Mouse (Mus musculus) liver, adult 2 months (tissue): ENCODE measurements around the gene Wdr90.

Source experiments
- CTCF ChIP-seq: fragments of 200-500 bp; IDR thresholded peaks from 2 replicates; pipeline ENCODE4 v1.5.1; 2011; ENCODE audit warnings: low read depth, low read length, control low read depth
- POLR2A ChIP-seq: fragments of 200-500 bp; IDR thresholded peaks from 2 replicates; pipeline ENCODE4 v1.6.1; 2011; ENCODE audit warnings: low read length, control low read depth; ENCODE audit not compliant: insufficient read depth; ENCODE audit errors: extremely low read depth

DNA sequence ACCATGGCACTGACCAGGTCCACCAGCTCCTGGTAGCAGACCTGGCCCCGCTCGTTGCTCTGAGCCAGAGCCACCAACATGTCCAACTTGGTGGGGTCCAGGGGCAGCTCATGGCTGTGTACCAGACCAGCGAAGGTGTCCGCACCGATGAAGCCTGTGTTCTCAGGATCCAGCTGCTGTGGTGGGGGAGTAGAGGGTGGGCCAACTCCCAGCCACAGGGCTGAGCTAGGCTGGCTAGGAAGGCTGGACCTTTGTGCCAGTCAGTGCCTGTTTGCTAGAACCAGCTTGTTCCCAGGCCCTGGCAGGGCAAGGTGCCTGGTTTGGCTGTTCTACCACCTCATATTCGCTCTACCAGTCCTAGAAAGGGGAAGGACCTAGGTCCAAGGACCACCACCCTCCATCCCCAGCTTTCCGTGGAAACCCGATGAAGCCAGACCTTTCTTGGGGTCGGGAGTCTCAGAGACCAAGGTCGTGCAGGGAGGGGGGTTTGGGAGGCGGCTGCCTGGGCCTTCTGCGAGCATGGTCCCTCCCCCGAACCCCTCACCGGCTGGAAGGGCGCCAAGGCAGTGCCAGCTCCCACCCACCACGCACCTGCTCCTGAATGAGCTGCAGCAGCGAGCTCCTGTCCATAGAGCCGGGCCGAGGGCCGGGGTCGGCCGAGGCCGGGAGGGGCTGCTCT, 24.8 kb downstream of the Wdr90 start:
- TF ChIP-seq CTCF (no peak), POLR2A (no peak)
